Mouse (Mus musculus) 3T3-L1 (cell line): ENCODE measurements at regions not wholly inside any gene's neighbourhood (a gene's known extent, or its start where the extent isn't known, plus 50 kb on each side); places are given as distances from the start of the nearest gene placed in this dataset.

Source experiments
- DNase-seq: peaks from one replicate; pipeline ENCODE4 v3.0.0-alpha.2; 2015; ENCODE audit warnings: low read depth, low spot score

DNA sequence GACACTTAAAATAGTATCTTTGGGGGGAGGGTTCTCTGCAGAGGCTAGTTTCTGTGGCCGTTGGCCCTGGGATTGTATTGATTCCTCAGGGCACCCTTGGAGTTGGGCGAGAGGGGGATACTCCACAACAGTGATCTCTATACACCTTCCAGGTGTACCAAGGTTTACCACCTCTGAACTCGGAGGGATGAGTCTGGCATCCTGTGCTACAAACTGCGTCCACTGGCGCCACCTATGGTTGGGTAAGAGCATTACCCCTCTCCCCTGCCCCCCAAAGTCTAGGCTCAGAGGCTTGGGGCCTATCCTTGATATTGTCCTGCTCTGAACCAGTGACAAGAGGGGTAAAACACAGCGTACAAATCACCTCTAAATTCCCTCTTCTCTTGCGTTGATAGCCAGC is 62.2 kb downstream of the Gm17728 start:
- no peak for DNase-seq

DNA sequence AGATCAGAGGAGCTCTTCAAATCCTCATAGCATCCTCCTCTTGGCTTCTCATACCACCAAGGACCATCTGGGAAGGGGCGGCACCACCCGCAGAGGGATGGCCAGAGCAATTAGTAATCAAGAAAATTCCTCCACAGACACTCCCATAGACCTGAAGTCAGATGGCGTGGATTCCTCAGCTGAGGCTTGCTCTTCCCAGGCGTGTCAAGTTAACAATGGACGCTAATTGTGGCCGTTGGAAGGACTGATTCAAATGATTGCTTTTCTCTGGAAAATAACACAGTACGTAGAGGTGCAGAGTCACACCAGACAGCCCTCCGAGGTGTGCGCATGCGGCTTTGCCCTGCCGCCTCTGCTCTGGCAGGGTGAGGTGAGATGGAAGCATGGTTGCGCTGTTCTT is 62.7 kb downstream of the Gm17728 start:
- no peak for DNase-seq

DNA sequence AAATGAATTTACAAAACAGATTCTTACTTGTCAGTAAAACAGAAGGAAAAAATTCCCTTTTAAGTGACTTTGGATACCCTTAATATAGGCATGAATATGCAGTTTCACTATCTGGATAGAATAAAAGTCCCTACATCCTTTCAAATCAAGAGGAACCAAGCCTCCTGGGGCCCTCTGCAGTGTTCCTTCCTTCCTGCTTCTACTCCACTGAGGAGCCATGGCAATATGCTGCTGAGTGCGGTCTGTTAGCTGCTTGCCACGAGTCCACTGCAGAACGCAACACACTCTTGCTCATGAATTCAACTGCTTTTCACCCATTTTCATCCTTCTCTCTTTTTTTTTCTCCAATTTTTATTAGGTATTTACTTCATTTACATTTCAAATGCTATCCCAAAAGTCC is 107.5 kb downstream of the Gm17728 start:
- DNase-seq: no peak

DNA sequence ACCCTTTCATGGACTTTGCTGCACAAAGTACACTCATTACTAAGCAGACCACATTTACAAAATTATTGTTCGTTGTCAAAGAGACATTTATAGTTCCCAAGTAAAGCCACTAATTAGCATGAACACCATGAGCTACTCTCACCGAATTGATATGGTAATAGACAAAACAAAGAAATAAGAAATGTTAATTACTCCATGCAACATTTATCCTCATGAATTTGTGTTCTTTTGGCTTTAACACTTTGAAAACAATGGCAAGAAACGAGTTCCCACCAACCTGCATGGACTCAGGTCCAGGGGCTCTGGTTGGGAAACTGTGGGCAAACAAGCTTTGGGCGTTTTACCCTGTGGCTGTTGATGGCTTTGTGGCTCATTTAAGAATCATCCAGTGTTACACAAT is 114.2 kb downstream of the Gm17728 start:
- DNase-seq: no peak

DNA sequence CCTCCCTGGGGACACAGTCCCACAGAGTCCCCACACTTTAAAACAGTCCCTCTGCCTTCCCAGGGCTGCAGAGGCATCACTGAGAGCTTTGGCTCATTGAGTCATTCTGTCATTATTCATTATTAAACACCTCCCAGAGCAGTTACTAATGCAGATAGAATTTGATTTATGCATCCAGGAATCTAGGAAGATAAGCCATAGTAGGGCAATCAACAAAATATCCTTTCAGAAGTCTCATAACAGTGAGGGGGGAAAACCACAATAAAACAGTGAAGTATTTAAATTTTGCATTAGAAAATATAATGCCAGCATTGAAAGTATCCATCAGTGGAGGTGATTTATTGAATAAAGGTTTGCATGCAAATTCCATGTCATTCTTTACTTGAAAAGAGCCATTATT is 116.5 kb downstream of the Gm17728 start:
- no peak for DNase-seq

DNA sequence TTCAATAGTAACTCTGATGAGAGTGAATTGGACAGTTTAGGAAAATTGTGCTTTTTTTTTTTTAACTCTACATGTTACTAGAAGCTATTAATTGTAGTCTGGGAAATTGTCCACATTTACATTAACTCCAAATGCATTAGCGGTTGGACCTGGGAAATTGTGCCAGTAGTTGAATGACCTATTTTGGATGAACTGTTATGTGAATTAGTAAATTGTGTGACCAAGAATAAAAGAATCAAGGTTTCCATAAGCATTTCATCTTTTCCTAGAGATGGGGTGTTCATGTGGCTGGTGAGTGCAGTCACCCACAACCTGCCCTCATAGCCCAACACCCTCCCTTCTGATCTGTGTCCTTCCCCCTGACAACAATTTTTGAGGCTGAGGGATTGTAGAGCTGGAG is 118.3 kb downstream of the Gm17728 start:
- no peak for DNase-seq

DNA sequence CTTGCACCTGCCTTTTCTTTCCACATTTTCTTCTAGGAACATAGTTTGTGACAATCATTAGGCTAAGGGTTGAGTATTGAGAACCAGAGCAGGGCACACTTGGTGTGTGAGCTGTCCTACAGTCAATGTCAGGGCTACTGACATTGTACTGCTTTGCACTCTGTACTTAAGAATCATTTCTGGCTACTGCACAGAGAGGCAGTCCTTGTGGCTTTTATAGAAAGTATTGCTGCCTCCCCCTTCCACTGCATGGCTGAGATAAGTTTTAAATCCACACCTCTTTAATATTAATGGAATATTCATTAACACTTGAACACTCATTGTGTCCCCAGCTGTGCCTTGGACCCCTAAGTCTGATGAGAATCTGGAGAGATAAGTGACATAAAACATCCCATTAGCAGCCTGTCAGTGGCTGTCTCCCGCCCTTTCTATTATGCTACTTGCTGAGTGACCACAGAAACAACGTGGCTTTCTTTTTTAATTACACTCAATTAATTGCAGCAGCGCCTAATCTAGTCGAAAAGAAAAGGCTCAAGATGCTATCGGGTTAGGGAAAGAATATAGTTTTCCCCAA is 121.5 kb downstream of the Gm17728 start:
- no peak for DNase-seq

DNA sequence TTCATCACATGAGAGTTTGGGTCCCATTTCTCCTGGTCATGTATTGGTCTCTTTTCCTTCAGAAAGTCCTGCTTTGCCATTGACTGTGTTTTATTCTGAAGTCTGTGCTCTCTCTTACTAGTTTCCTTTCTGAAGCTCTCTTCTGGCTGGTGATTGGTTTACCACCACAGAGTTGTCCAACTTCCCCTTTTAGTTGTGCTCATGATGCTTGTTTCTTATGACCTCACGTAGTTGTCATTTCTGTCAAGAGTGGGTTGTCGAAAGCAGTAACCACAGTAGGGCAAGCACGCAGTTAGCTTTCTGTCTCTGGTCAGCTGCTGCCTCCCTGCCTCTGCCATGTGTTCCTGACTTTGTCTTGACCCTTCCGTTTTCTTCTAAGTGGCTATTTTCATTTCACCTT is 112.0 kb downstream of the Pabpc6 start:
- no peak for DNase-seq

DNA sequence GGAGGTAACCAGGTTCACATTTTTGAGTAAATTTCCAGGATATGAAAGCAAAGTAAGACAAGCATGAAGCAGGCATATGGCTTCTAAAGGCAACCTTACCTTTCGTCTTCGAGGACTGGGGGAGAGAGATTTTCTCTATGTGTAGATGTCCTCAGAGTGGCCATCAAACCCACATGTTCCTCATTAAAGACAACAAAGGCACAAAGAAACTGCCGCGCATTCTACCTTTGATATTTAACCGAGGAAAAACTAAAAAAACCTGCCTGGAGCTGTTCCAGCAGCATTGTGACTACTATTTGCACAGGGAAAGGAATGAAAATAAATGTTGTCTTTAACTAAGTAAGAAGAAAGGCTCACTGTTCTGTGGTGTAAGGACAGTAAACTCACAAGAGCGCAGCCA is 102.7 kb downstream of the Pabpc6 start:
- DNase-seq: no peak

DNA sequence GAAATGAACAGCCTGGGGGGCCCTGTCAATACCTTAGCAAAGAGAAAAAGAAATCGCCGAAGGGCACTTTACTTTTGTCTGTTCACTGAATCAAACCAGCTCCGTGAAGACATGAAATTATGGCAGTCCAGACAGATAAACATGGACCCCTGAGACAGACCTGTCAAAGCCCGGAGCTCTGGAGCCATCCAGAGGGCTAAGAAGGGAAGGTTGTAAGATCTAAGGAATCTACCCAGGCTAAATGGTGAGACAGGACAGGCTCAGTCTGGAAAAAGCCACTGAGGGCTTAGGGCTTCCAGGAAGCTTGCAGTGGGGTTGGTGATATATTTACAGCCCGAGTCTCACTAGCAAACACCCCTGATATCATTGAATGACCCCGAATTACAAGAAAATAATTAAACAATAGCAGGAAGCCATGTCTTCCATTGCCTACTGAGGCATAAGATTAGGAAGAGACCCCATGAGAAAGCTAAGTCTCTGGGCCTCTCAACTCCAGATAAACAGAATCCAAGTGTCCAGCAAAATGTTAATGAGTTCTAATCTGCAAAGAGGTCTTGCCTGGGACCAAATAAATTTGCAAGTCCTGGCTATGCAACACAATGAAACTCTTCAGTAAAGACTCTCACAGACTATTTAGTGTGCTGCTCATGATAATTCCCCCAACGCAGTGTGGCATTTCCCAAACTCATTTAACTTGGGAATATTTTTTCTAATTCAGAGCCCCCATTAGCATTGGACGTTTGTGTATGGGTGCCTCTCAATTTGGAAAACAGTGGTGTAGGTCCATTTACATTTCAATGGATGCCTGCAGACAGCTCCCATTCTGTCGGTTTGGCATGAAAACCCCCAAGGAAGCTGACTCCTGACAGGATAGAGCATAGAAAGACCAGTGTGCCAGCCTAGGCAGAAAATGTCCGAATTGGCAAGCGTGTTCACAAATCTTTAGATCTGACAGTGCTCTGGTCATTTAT is 89.8 kb downstream of the Pabpc6 start:
- no peak for DNase-seq

DNA sequence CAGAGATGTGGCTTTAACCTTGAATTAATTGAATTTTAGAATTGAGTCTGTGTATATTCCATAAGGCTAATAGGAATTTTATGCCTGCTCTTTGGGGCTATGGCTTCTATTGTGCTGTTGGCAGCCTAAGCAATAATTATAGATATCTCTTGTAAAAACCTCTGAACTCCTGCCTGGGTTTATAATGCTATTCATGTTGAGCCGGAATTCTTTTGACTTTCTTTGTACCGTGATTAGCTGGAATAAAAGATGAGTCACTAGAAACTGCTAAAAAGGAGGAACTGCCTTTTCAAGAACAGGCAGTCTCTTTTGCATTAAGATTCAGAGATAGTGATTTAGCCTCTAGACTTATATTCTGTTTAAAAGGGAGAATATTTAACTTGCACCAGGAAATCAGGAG is 71.4 kb downstream of the Pabpc6 start:
- DNase-seq: no peak

DNA sequence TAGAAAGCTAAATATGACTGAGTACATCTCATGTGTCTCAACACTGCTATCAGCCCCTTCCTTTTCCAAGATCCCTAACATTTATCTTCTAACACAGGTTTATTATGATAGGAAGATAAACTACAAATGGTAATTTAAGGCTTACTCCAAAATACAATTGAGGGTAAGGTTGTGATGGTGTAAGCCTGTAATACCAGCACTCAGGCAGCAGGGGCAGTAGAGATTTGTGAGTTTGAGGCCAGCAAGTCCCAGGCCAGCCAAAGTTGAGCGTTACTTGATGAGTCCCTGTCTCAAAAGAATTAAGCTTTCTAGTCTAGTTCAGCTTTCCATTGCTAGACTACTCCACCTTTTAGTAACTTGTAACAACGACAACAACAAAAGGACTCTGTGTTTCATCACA is 69.1 kb downstream of the Pabpc6 start:
- peak; percentile 13 for DNase-seq
